Mouse (Mus musculus): ENCODE data around the gene Olfr115.

The Olfr115 gene

DNA sequence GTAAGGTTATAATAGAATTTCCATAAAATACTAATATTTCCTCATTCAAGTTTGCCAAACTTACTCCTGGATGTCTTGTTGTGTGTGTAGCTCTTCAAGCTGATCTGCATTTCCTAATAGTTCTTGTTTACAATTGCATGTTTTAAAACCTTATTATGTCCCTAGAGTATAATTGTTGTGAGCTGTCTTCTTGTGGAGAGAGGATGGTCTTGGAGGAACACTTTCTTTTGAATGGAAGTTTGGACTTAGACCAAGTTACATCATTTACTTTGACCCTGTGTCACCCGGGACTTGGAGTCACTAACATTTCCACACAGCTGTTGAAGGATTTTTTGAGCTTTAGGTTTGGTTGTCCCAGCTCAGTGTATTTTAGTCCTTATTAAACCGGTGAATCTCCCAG is at the start of gene Olfr115, which contains the start of gene Olfr116:
TSS of gene Olfr115 (minus strand) at position 101 of the 400 bp plus-strand sequence.
TSS of gene Olfr116 (minus strand) at position 191 of the 400 bp plus-strand sequence.
- no peak for DNase-seq (ENCODE audit: low spot score in 2 of 2)

DNA sequence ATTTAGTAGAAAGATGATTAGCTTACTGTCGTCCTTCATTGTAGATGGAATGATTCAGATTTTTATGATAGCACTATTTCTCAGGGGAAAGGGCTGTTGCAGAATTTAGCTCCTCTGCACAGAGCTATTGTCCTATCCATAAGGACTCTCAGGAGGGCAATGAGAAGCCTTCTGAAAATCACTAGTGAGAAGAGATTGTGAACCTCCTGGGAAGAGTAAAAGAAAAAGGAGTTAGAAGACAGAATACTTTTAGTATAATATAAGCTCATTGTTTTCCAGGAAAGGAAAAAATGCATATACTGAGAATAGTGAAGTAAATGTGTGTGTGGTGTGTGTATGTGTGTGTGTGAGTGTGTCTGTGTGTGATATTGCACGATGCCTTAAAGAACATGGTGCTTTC is 39.8 kb upstream of the Olfr115 start, which contains the start of gene Olfr118:
TSS of gene Olfr118 (plus strand) at position 301 of the 400 bp plus-strand sequence.
- no peak for DNase-seq (ENCODE audit: low spot score in 2 of 2)

DNA sequence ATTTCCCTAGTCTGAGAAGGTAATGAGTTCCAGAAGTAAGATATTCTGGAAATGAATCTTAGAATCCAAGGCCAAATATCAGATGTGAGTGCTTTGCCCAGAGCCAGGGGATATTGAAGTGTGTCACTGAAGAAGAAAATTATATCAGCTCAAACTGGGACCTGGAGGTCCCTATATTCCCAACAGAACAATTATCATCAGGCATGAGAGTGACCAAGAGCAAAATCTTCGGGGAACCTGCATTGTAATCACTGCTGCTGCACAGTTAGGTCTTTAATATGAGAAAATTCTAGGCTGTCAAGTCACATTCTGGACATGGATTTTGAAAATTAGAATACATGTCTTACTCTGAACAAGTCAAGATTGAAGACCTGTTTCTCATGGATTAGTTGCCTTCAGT is 36.8 kb upstream of the Olfr115 start, which contains the start of gene Olfr117:
TSS of gene Olfr117 (minus strand) at position 101 of the 400 bp plus-strand sequence.
- DNase-seq (ENCODE audit: low spot score in 2 of 2) = no peak

DNA sequence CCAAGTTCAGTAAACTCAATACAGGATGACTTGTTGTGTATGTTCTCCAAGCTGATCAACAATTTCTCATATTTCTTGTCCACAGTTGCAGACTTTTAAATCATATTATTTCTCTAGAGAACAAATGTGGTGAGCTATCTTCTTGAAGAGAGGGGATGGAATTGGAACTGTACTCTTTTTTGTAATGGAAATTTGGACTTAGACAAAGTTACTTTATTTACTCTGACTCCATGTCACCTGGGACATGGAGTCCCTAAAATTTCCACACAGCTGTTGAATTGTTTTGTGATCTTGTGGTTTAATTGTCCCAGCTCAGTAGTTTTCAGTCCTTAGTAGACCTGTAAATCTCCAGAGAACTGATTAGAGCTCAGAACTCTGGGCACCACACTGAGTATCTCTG is 34.3 kb downstream of the Olfr115 start, which contains the start of gene Olfr114:
TSS of gene Olfr114 (minus strand) at position 101 of the 400 bp plus-strand sequence.
- no peak for DNase-seq (ENCODE audit: low spot score in 2 of 2)

DNA sequence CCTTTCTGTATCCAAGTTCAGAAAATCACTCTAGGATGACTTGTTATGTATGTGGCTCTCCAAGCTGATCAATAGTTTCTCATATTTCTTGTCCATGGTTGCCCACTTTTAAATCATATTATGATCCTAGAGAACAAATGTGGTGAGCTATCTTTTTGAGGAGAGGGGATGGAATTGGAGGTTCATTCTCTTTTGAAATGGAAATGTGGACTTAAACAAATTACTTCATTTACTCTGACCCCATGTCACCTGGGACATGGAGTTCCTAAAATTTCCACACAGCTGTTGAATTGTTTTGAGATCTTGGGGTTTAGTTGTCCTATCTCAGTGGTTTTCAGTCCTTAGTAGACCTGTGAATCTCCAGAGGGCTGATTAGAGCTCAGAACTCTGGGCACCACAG is 49.3 kb downstream of the Olfr115 start, which contains the start of gene Olfr113:
TSS of gene Olfr113 (minus strand) at position 101 of the 400 bp plus-strand sequence.
- DNase-seq (ENCODE audit: low spot score in 2 of 2) = no peak

DNA sequence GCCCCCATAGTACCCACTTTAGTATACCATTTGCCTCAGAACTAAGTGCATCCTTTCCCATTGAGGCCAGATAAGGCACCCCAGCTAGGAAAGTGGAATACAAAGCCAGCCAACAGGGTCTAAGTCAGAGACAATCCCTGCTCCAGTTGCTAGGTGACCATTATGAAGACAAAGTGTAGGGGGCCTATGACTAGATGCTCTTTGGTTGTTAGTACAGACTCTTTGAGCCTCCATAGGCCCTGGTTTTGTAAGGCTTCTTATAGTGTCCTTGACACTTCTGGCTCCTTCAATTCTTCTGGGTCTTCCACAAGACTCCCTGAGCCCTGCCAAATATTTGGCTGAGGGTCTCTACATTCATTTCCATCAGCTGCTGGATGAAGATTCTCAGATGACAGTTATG is 57.6 kb downstream of the Olfr115 start, which contains the start of gene Olfr112:
TSS of gene Olfr112 (minus strand) at position 101 of the 400 bp plus-strand sequence.
- no peak for DNase-seq (ENCODE audit: low spot score in 2 of 2)
